Mouse (Mus musculus) intestine, embryonic 15.5 days (tissue): ENCODE results near the gene 4930415O20Rik. TPM values are rescaled to one million over a fixed set of nuclear protein-coding genes. Genes with fewer than 3 reads are reported as not detected.

Experiments
- ATAC-seq: fragments of 200-750 bp; cut with Nextera tagmentation; 2 replicates; pipeline ENCODE4 v1.8.0; 2017; ENCODE audit warnings: moderate TSS enrichment, moderate library complexity
- H3K27ac ChIP-seq: fragments of 300-500 bp; sonication (generic); 2 replicates; pipeline ENCODE4 v1.5.1; 2015; ENCODE audit warnings: mild to moderate bottlenecking, inconsistent platforms
- H3K27me3 ChIP-seq: fragments of 300-500 bp; sonication (generic); replicated peaks from 2 replicates; pipeline ENCODE4 v1.6.1; 2015; ENCODE audit warnings: inconsistent platforms
- H3K36me3 ChIP-seq: fragments of 300-500 bp; sonication (generic); 2 replicates; pipeline ENCODE4 v1.6.1; 2015; ENCODE audit warnings: inconsistent platforms
- H3K4me1 ChIP-seq: fragments of 300-500 bp; sonication (generic); replicated peaks from 2 replicates; pipeline ENCODE4 v1.6.1; 2015; ENCODE audit warnings: inconsistent platforms
- H3K4me2 ChIP-seq: fragments of 300-500 bp; sonication (generic); replicated peaks from 2 replicates; pipeline ENCODE4 v1.6.1; 2015; ENCODE audit warnings: mild to moderate bottlenecking, inconsistent platforms
- H3K4me3 ChIP-seq: fragments of 300-500 bp; sonication (generic); replicated peaks from 2 replicates; pipeline ENCODE4 v1.5.1; 2015; ENCODE audit warnings: inconsistent platforms
- H3K9ac ChIP-seq: fragments of 300-500 bp; sonication (generic); 2 replicates; pipeline ENCODE4 v1.6.1; 2015; ENCODE audit warnings: inconsistent platforms
- H3K9me3 ChIP-seq: fragments of 300-500 bp; sonication (generic); 2 replicates; pipeline ENCODE4 v1.6.1; 2016; ENCODE audit warnings: inconsistent platforms
- WGBS: fragments of 180-500 bp; shearing (Covaris S2); methylation state at CpG from one replicate; pipeline ENCODE4 v1.1.7; 2015; 5-methylcytosine and 5-hydroxymethylcytosine counted together
- polyA plus RNA-seq: library from polyadenylated mRNA; unstranded; fragments of >200 nt; fragmentation: Nextera tagmentation; extraction: Ambion mirVana; gene quantifications from 2 replicates; pipeline ENCODE4 v1.2.1, GENCODE M21; 2015

Gene 4930415O20Rik
- polyA plus RNA-seq: 0.77 TPM in 1 of 2 replicates, not detected in the other

GRCm38 (mm10) chr15:98570873-98571538, at the start of gene 4930415O20Rik, which contains the start of gene Ccnt1:
Gene 4930415O20Rik, plus strand, starts transcription at chr15:98571004.
Gene Ccnt1, minus strand, starts transcription at chr15:98570923.
- 81% methylated on average over 10 of the region's 10 CpGs for WGBS

GRCm38 (mm10) chr15:98521245-98521644, 49.6 kb upstream of the 4930415O20Rik start:
- H3K36me3 ChIP-seq: peaks cover 33% of the 10 kb centered on the region
- H3K9me3 ChIP-seq: no peaks in the 10 kb centered on the region
- H3K4me3 ChIP-seq: no peak overlapping the region
- no peaks in the 10 kb centered on the region for H3K4me1 ChIP-seq
- H3K4me2 ChIP-seq: no peak overlapping the region
- ATAC-seq: no peak
- H3K27me3 ChIP-seq: no peaks in the 10 kb centered on the region
- WGBS: 90% methylated on average over 3 of the region's 3 CpGs
- H3K27ac ChIP-seq: no peak overlapping the region
- no peak overlapping the region for H3K9ac ChIP-seq

More at GRCm38 (mm10) chr15:98570873-98571538, at the start of gene 4930415O20Rik, which contains the start of gene Ccnt1:
- no peaks in the 10 kb centered on the region for H3K27me3 ChIP-seq
- no peak within 1 kb of the TSS for H3K4me3 ChIP-seq
- no peak within 1 kb of the TSS for H3K27ac ChIP-seq
- H3K9me3 ChIP-seq: no peaks in the 10 kb centered on the region
- peaks cover 9% of the 10 kb centered on the region for H3K4me1 ChIP-seq
- ATAC-seq: no peak
- no peak within 1 kb of the TSS for H3K4me2 ChIP-seq
- no peak within 1 kb of the TSS for H3K9ac ChIP-seq
- no peaks in the 10 kb centered on the region for H3K36me3 ChIP-seq

GRCm38 (mm10) chr15:98526057-98526456, 44.7 kb upstream of the 4930415O20Rik start:
- no peaks in the 10 kb centered on the region for H3K4me1 ChIP-seq
- peaks cover 32% of the 10 kb centered on the region for H3K36me3 ChIP-seq
- no peak for ATAC-seq

GRCm38 (mm10) chr15:98527056-98527771, 43.6 kb upstream of the 4930415O20Rik start:
- no peak overlapping the region for H3K9ac ChIP-seq
- no peaks in the 10 kb centered on the region for H3K9me3 ChIP-seq
- H3K36me3 ChIP-seq: peaks cover 31% of the 10 kb centered on the region
- H3K27ac ChIP-seq: no peak overlapping the region
- no peaks in the 10 kb centered on the region for H3K27me3 ChIP-seq
- ATAC-seq: no peak
- no peak overlapping the region for H3K4me3 ChIP-seq
- WGBS: 92% methylated on average over 5 of the region's 5 CpGs
- H3K4me2 ChIP-seq: no peak overlapping the region
- H3K4me1 ChIP-seq: peaks cover under 1% of the 10 kb centered on the region; the same call in 1 of the 2 replicates

More at GRCm38 (mm10) chr15:98526057-98526456, 44.7 kb upstream of the 4930415O20Rik start:
- WGBS: 85% methylated on average over 5 of the region's 5 CpGs
- Histone ChIP-seq H3K4me2 (no peak overlapping the region), H3K4me3 (no peak overlapping the region), H3K27ac (no peak overlapping the region), H3K27me3 (no peaks in the 10 kb centered on the region), H3K9ac (no peak overlapping the region), H3K9me3 (no peaks in the 10 kb centered on the region)

- Histone ChIP-seq H3K9me3 (no peaks in the 10 kb centered on the region), H3K27me3 (no peaks in the 10 kb centered on the region), H3K9ac (no peak overlapping the region), H3K36me3 (peaks cover 22% of the 10 kb centered on the region), H3K27ac (no peak overlapping the region), H3K4me1 (peaks cover 3% of the 10 kb centered on the region; the same call in 1 of the 2 replicates), H3K4me2 (no peak overlapping the region), H3K4me3 (no peak overlapping the region)
- no peak for ATAC-seq
- 89% methylated on average over 5 of the region's 5 CpGs for WGBS
These were observed 42.7 kb upstream of the 4930415O20Rik start for GRCm38 (mm10) chr15:98528066-98528563.

GRCm38 (mm10) chr15:98532281-98532680, 38.5 kb upstream of the 4930415O20Rik start:
- 23% methylated on average over 5 of the region's 5 CpGs for WGBS
- ATAC-seq: no peak
- H3K4me3 ChIP-seq: peak overlapping the region; percentile 69
- H3K4me2 ChIP-seq: peak overlapping the region; percentile 70
- no peaks in the 10 kb centered on the region for H3K9me3 ChIP-seq
- H3K27me3 ChIP-seq: no peaks in the 10 kb centered on the region
- no peak overlapping the region for H3K27ac ChIP-seq
- peak overlapping the region; percentile 84 for H3K9ac ChIP-seq
- H3K36me3 ChIP-seq: peaks cover 15% of the 10 kb centered on the region; the same call in 1 of the 2 replicates
- peaks cover 3% of the 10 kb centered on the region; the same call in 1 of the 2 replicates for H3K4me1 ChIP-seq

- H3K9me3 ChIP-seq: no peaks in the 10 kb centered on the region
- H3K4me1 ChIP-seq: peaks cover 3% of the 10 kb centered on the region; the same call in 1 of the 2 replicates
- H3K27me3 ChIP-seq: no peaks in the 10 kb centered on the region
- H3K9ac ChIP-seq: peak overlapping the region; percentile 84
- H3K4me3 ChIP-seq: peak overlapping the region; percentile 69
- 0 out of 2 replicates have a peak overlapping the region, but pooled peaks have one; percentile 98 for H3K27ac ChIP-seq
- 0% methylated on average over 18 of the region's 18 CpGs for WGBS
- H3K36me3 ChIP-seq: peaks cover 12% of the 10 kb centered on the region; the same call in 1 of the 2 replicates
- ATAC-seq: 0 out of 2 replicates have a peak, but pooled peaks have one; percentile 1
- H3K4me2 ChIP-seq: peak overlapping the region; percentile 70
These were observed 37.7 kb upstream of the 4930415O20Rik start for GRCm38 (mm10) chr15:98533035-98533531.

- Histone ChIP-seq H3K27me3 (no peaks in the 10 kb centered on the region), H3K36me3 (peaks cover 12% of the 10 kb centered on the region; the same call in 1 of the 2 replicates), H3K9me3 (no peaks in the 10 kb centered on the region), H3K27ac (peak within 1 kb of the TSS; percentile 98), H3K4me3 (peak within 1 kb of the TSS; percentile 69), H3K9ac (peak within 1 kb of the TSS; percentile 84), H3K4me2 (peak within 1 kb of the TSS; percentile 71), H3K4me1 (peaks cover 3% of the 10 kb centered on the region; the same call in 1 of the 2 replicates)
- ATAC-seq: peak; percentile 100
- under 1% methylated on average over 70 of the region's 70 CpGs for WGBS
These were observed 36.8 kb upstream of the 4930415O20Rik start, which contains the start of gene Kansl2 for GRCm38 (mm10) chr15:98533881-98534627. Gene Kansl2, minus strand, starts transcription at chr15:98534264.

GRCm38 (mm10) chr15:98535921-98536320, 34.9 kb upstream of the 4930415O20Rik start:
- WGBS: 77% methylated on average over 4 of the region's 4 CpGs
- ATAC-seq: no peak
- H3K4me2 ChIP-seq: no peak overlapping the region
- 0 out of 2 replicates have a peak, but pooled peaks cover 10% of the 10 kb centered on the region for H3K36me3 ChIP-seq
- H3K4me3 ChIP-seq: no peak overlapping the region
- no peak overlapping the region for H3K9ac ChIP-seq
- H3K27ac ChIP-seq: no peak overlapping the region
- peaks cover 3% of the 10 kb centered on the region; the same call in 1 of the 2 replicates for H3K4me1 ChIP-seq
- H3K27me3 ChIP-seq: no peaks in the 10 kb centered on the region
- no peaks in the 10 kb centered on the region for H3K9me3 ChIP-seq

- Histone ChIP-seq H3K27ac (no peak overlapping the region), H3K27me3 (no peaks in the 10 kb centered on the region), H3K36me3 (0 out of 2 replicates have a peak, but pooled peaks cover 9% of the 10 kb centered on the region), H3K4me2 (no peak overlapping the region), H3K9ac (no peak overlapping the region), H3K4me3 (no peak overlapping the region), H3K4me1 (peaks cover 3% of the 10 kb centered on the region; the same call in 1 of the 2 replicates), H3K9me3 (no peaks in the 10 kb centered on the region)
- 85% methylated on average over 8 of the region's 8 CpGs for WGBS
- ATAC-seq: no peak
These were observed 33.8 kb upstream of the 4930415O20Rik start for GRCm38 (mm10) chr15:98536828-98537510.

GRCm38 (mm10) chr15:98537923-98538322, 32.9 kb upstream of the 4930415O20Rik start:
- Histone ChIP-seq H3K27me3 (no peaks in the 10 kb centered on the region), H3K27ac (no peak overlapping the region), H3K4me3 (no peak overlapping the region), H3K9me3 (no peaks in the 10 kb centered on the region), H3K4me2 (no peak overlapping the region), H3K36me3 (0 out of 2 replicates have a peak, but pooled peaks cover 11% of the 10 kb centered on the region), H3K4me1 (no peaks in the 10 kb centered on the region), H3K9ac (no peak overlapping the region)
- ATAC-seq: no peak
- WGBS: 66% methylated on average over 4 of the region's 4 CpGs
